Comparison of ENCODE assay signal across 17 mouse cellular contexts in the genomic region with DNA sequence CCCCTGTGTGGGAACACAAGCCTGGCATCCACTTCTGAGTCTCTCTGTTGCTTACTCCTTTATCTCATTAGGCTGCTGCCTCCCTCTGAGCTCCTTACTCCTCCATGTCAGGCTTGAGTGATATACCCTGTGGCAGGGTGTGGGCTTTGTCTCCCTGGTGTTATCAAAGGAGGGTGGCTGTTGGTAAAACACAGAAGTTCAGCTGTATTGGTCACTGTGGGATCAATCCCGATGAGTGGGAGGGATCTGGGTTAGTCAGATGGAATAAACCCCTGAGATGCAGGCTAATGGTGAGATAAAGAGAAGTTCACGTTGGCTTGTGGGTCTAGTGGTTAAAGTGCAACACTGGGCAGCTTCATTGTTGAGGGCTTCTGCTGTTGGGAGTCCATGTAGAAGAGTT.
"Had no signal": no experiment of that assay in that cellular context is flagged by ENCODE, and none has a peak within 500 bp of the region (broad histone marks: within the 10 kb centered on the region; RNA-seq: fewer than 3 reads in every experiment).

No protein-coding gene starts in this region.

- H3K4me3 ChIP-seq: limb, embryonic 15.5 days; midbrain, embryonic 13.5 days; myocyte; neural tube, embryonic 15.5 days had no signal

- H3K4me2 ChIP-seq: limb, embryonic 15.5 days; lung, embryonic 14.5 days; midbrain, embryonic 13.5 days; neural tube, embryonic 15.5 days had no signal

- H3K27ac ChIP-seq: kidney, postnatal 0 days; limb, embryonic 15.5 days; macrophage; midbrain, embryonic 13.5 days; neural tube, embryonic 15.5 days had no signal

- H3K9ac ChIP-seq: limb, embryonic 15.5 days; lung, embryonic 14.5 days; midbrain, embryonic 13.5 days; neural tube, embryonic 15.5 days had no signal

- H3K36me3 ChIP-seq: limb, embryonic 15.5 days; midbrain, embryonic 13.5 days; neural tube, embryonic 15.5 days had no signal

- DNase-seq: kidney, adult 11 months; kidney, adult 9 months; kidney, postnatal 36 days; layer of hippocampus, adult 9-11 months; layer of hippocampus, postnatal 36 days; lung, embryonic 14.5 days; lung, postnatal 10 days; right cerebral cortex, adult 18-20 months; spleen, adult 18-20 months; thymus, adult 18-20 months; thymus, postnatal 25 days had no signal

- H3K4me1 ChIP-seq: limb, embryonic 15.5 days; midbrain, embryonic 13.5 days; neural tube, embryonic 15.5 days had no signal

- H3K27me3 ChIP-seq: limb, embryonic 15.5 days; midbrain, embryonic 13.5 days; neural tube, embryonic 15.5 days had no signal

- H3K9me3 ChIP-seq: limb, embryonic 15.5 days; midbrain, embryonic 13.5 days; neural tube, embryonic 15.5 days had no signal

- ATAC-seq: midbrain, embryonic 13.5 days had no signal
